Mouse (Mus musculus) right cerebral cortex, adult 18-20 months (tissue): ENCODE data around the gene Pabpn1.
"Not testable (repeated sequence)": the region's sequence is repeated elsewhere in the genome, so short reads cannot be mapped to it uniquely, and the experiment has no call there.

ENCODE experiments used
- DNase-seq: peaks from one replicate; pipeline ENCODE4 v3.0.0; 2022; ENCODE audit warnings: mixed read lengths

The Pabpn1 gene

GRCm38 (mm10) chr14:54937361-54938182 is 45.3 kb downstream of the Pabpn1 start:
- DNase-seq: no peak

GRCm38 (mm10) chr14:54938431-54939219 is 46.3 kb downstream of the Pabpn1 start:
- DNase-seq: no peak

- peak; percentile 39 for DNase-seq
Observed at GRCm38 (mm10) chr14:54939434-54940175, 47.3 kb downstream of the Pabpn1 start.

GRCm38 (mm10) chr14:54940176-54940530 is 47.9 kb downstream of the Pabpn1 start:
- DNase-seq: no peak

- DNase-seq: no peak
Observed at GRCm38 (mm10) chr14:54941024-54941978, 49.0 kb downstream of the Pabpn1 start.

- DNase-seq: no peak
Observed at GRCm38 (mm10) chr14:54942479-54942878, 50.2 kb downstream of the Pabpn1 start.

- DNase-seq: no peak
Observed at GRCm38 (mm10) chr14:54943971-54944370, 51.7 kb downstream of the Pabpn1 start.

- DNase-seq: no peak
Observed at GRCm38 (mm10) chr14:54944939-54945338, 52.6 kb downstream of the Pabpn1 start.

- DNase-seq: no peak
Observed at GRCm38 (mm10) chr14:54945975-54946704, 53.8 kb downstream of the Pabpn1 start.

- not testable (repeated sequence) for DNase-seq
Observed at GRCm38 (mm10) chr14:54947008-54947407, 54.7 kb downstream of the Pabpn1 start.
